Comparison of ENCODE assay signal across 8 mouse cellular contexts in genomic region chr15:103034807-103035547, GRCm38 (mm10). TPM values are rescaled to one million over a fixed set of nuclear protein-coding genes. Genes with fewer than 3 reads are reported as not detected.
DNase-seq lines count a peak whose midpoint lies in the region; ATAC-seq and TF ChIP-seq lines count a peak whose summit lies in the region.

No protein-coding gene starts in this region.

- no peaks in the 10 kb centered on the region for H3K4me1 ChIP-seq in lung, embryonic 15.5 days
- peaks cover 5% of the 10 kb centered on the region; the same call in 1 of the 2 replicates for H3K4me1 ChIP-seq in embryonic facial prominence, embryonic 10.5 days
- 0 out of 2 replicates have a peak, but pooled peaks cover 2% of the 10 kb centered on the region for H3K4me1 ChIP-seq in small intestine, adult 2 months (ENCODE audit: control insufficient read depth, insufficient read depth, insufficient read length, low read length)

- H3K4me3 ChIP-seq in lung, embryonic 15.5 days: peak overlapping the region; percentile 46
- H3K4me3 ChIP-seq in embryonic facial prominence, embryonic 10.5 days: peak overlapping the region; percentile 25; the same call in 1 of the 2 replicates
- peak overlapping the region; percentile 64 for H3K4me3 ChIP-seq in small intestine, adult 2 months (ENCODE audit: low read depth, low read length)

- H3K27ac ChIP-seq in lung, embryonic 15.5 days: no peak overlapping the region
- no peak overlapping the region for H3K27ac ChIP-seq in embryonic facial prominence, embryonic 10.5 days (replicated peaks)
- H3K27ac ChIP-seq in small intestine, adult 2 months (ENCODE audit: insufficient read depth, low read depth, low read length): peak overlapping the region; percentile 56; the same call in 1 of the 2 replicates

- peak overlapping the region; percentile 11 for H3K9ac ChIP-seq in lung, embryonic 15.5 days

- no peaks in the 10 kb centered on the region for H3K9me3 ChIP-seq in lung, embryonic 15.5 days
- H3K9me3 ChIP-seq in embryonic facial prominence, embryonic 10.5 days: no peaks in the 10 kb centered on the region

- H3K27me3 ChIP-seq in lung, embryonic 15.5 days: peaks cover 98% of the 10 kb centered on the region
- H3K27me3 ChIP-seq in embryonic facial prominence, embryonic 10.5 days (replicated peaks; ENCODE audit: low read depth, poor library complexity, severe bottlenecking): peaks cover 100% of the 10 kb centered on the region
- peaks cover 31% of the 10 kb centered on the region for H3K27me3 ChIP-seq in small intestine, adult 2 months (ENCODE audit: control insufficient read depth, insufficient read depth, low read length)

- H3K4me2 ChIP-seq in lung, embryonic 15.5 days: peak overlapping the region; percentile 73

- no peak for TF ChIP-seq CTCF in small intestine, adult 2 months (IDR thresholded peaks at IDR 0.05; ENCODE audit: extremely low read depth, insufficient read length, insufficient replicate concordance, low read depth, low read length)

- no peaks in the 10 kb centered on the region for H3K36me3 ChIP-seq in lung, embryonic 15.5 days
- H3K36me3 ChIP-seq in embryonic facial prominence, embryonic 10.5 days (replicated peaks): no peaks in the 10 kb centered on the region
- no peaks in the 10 kb centered on the region for H3K36me3 ChIP-seq in small intestine, adult 2 months (ENCODE audit: control insufficient read depth, insufficient read depth, low read length)

- TF ChIP-seq POLR2A in small intestine, adult 2 months (IDR thresholded peaks at IDR 0.05; ENCODE audit: low read depth, low read length): no peak

- ATAC-seq in lung, embryonic 15.5 days (ENCODE audit: borderline replicate concordance, extremely low read depth, low FRiP score, low TSS enrichment): peak; percentile 63
- ATAC-seq in frontal cortex, adult (ENCODE audit: low TSS enrichment): no peak

- no peak for DNase-seq in lung, postnatal 25 days (ENCODE audit: low spot score)
- DNase-seq in embryonic facial prominence, embryonic 10.5 days (ENCODE audit: low spot score): peak; percentile 60
- DNase-seq in kidney, postnatal 10 days: peak; percentile 53
- no peak for DNase-seq in gastrocnemius, adult 8-10 months (ENCODE audit: low spot score in 2 of 2)
- DNase-seq in right cerebral cortex, postnatal 14 days: no peak

- WGBS in lung, embryonic 15.5 days: under 1% methylated on average over 34 of the region's 34 CpGs
- WGBS in embryonic facial prominence, embryonic 10.5 days: under 1% methylated on average over 34 of the region's 34 CpGs
- WGBS in small intestine, adult 2 months: 3% methylated on average over 34 of the region's 34 CpGs

RNA-seq across cellular contexts. Expression of gene Hoxc4, which starts 16.2 kb away (rescaled TPM):
- polyA plus RNA-seq in lung, embryonic 15.5 days (2015; fragmentation: Nextera tagmentation; extraction: Ambion mirVana): 1.4 and 1.5 TPM in 2 replicates
- 0.11 and 0.16 TPM in 2 replicates for polyA plus RNA-seq in embryonic facial prominence, embryonic 10.5 days (2016; fragmentation: Nextera tagmentation; extraction: Ambion mirVana)
- polyA plus RNA-seq in small intestine, adult 2 months (2012; rRNA removed): 0.38 and 2.1 TPM in 2 replicates
- 1 to 10 TPM; 4.6 to 5.6 (median 4.7) TPM for total RNA-seq in gastrocnemius, adult 8-10 months (2022)

RNA-seq across cellular contexts. Expression of gene Hoxc6, which starts 36.9 kb away (rescaled TPM):
- 0.20 and 0.26 TPM in 2 replicates for polyA plus RNA-seq in lung, embryonic 15.5 days (2015; fragmentation: Nextera tagmentation; extraction: Ambion mirVana)
- not detected in 2 replicates for polyA plus RNA-seq in embryonic facial prominence, embryonic 10.5 days (2016; fragmentation: Nextera tagmentation; extraction: Ambion mirVana)
- polyA plus RNA-seq in small intestine, adult 2 months (2012; rRNA removed): 0.05 and 5.0 TPM in 2 replicates
- 1 to 10 TPM; 4.5 to 6.3 (median 5.2) TPM for total RNA-seq in gastrocnemius, adult 8-10 months (2022)

RNA-seq across cellular contexts. Expression of gene Hoxc8, which starts 44.6 kb away (rescaled TPM):
- polyA plus RNA-seq in lung, embryonic 15.5 days (2015; fragmentation: Nextera tagmentation; extraction: Ambion mirVana): 0.10 TPM in 1 of 2 replicates, not detected in the other
- not detected in 2 replicates for polyA plus RNA-seq in embryonic facial prominence, embryonic 10.5 days (2016; fragmentation: Nextera tagmentation; extraction: Ambion mirVana)
- polyA plus RNA-seq in small intestine, adult 2 months (2012; rRNA removed): 1.8 TPM in 1 of 2 replicates, not detected in the other
- 1 to 10 TPM; 1.3 to 1.5 (median 1.4) TPM for total RNA-seq in gastrocnemius, adult 8-10 months (2022)

RNA-seq across cellular contexts. Expression of gene Hoxc9, which starts 58.7 kb away (rescaled TPM):
- polyA plus RNA-seq in lung, embryonic 15.5 days (2015; fragmentation: Nextera tagmentation; extraction: Ambion mirVana): 0.06 TPM in 1 of 2 replicates, not detected in the other
- polyA plus RNA-seq in embryonic facial prominence, embryonic 10.5 days (2016; fragmentation: Nextera tagmentation; extraction: Ambion mirVana): not detected in 2 replicates
- 0.22 TPM in 1 of 2 replicates, not detected in the other for polyA plus RNA-seq in small intestine, adult 2 months (2012; rRNA removed)
- total RNA-seq in gastrocnemius, adult 8-10 months (2022): 1 to 10 TPM; 5.3 to 7.4 (median 6.0) TPM

Comparison
In these comparisons a context has a peak if more than half of its experiments do, and no peak if none do; other contexts are left out.
1. DNase-seq: peak in embryonic facial prominence, embryonic 10.5 days (single experiment) and kidney, postnatal 10 days (single experiment); none in lung, postnatal 25 days (single experiment), gastrocnemius, adult 8-10 months (0 of 2) and right cerebral cortex, postnatal 14 days (single experiment).
2. Peak in every context shown above with its lines, with median percentiles within 50 percentile points of each other: H3K4me3 ChIP-seq.